Comparison of ENCODE assay signal across 9 mouse cellular contexts in genomic region chr6:83267616-83268015, GRCm38 (mm10). TPM values are rescaled to one million over a fixed set of nuclear protein-coding genes. Genes with fewer than 3 reads are reported as not detected.
A peak's percentile ranks its signal among the peaks of the same experiment; 100 is the strongest.
DNase-seq lines count a peak whose midpoint lies in the region; ATAC-seq lines count a peak whose summit lies in the region.
"Had no signal": no experiment of that assay in that cellular context is flagged by ENCODE, and none has a peak within 500 bp of the region (broad histone marks: within the 10 kb centered on the region; RNA-seq: fewer than 3 reads in every experiment).

No protein-coding gene starts in this region.

- no peak overlapping the region for H3K27ac ChIP-seq in heart, embryonic 11.5 days (ENCODE audit: low read depth, low read length)
- H3K27ac ChIP-seq in forebrain, embryonic 13.5 days = peak overlapping the region; percentile 72
- peak overlapping the region; percentile 63; the same call in 1 of the 2 replicates for H3K27ac ChIP-seq in limb, embryonic 15.5 days

- intact Hi-C loops in left cerebral cortex, postnatal 36 days (cut with DNase I) = no loop called here

- no peak overlapping the region; the same call in 1 of the 2 replicates for H3K4me3 ChIP-seq in heart, embryonic 11.5 days (ENCODE audit: low read depth, low read length)
- peak overlapping the region; percentile 39 for H3K4me3 ChIP-seq in forebrain, embryonic 13.5 days
- peak overlapping the region; percentile 50 for H3K4me3 ChIP-seq in limb, embryonic 15.5 days

- no peaks in the 10 kb centered on the region for H3K9me3 ChIP-seq in heart, embryonic 11.5 days (replicated peaks; ENCODE audit: control insufficient read depth, low read length)
- no peaks in the 10 kb centered on the region for H3K9me3 ChIP-seq in forebrain, embryonic 13.5 days (replicated peaks)
- H3K9me3 ChIP-seq in limb, embryonic 15.5 days = no peaks in the 10 kb centered on the region

- ATAC-seq in heart, embryonic 11.5 days (replicated peaks; ENCODE audit: insufficient number of reproducible peaks, low FRiP score, low TSS enrichment) = no peak
- 0 out of 2 replicates have a peak, but pooled peaks have one; percentile 3 for ATAC-seq in forebrain, embryonic 13.5 days
- no peak for ATAC-seq in limb, embryonic 15.5 days (ENCODE audit: insufficient number of reproducible peaks, low FRiP score, low TSS enrichment, low read depth)

- H3K9ac ChIP-seq in heart, embryonic 11.5 days (ENCODE audit: low read depth, low read length) = 0 out of 2 replicates have a peak overlapping the region, but pooled peaks have one; percentile 34
- peak overlapping the region; percentile 52 for H3K9ac ChIP-seq in forebrain, embryonic 13.5 days
- no peak overlapping the region for H3K9ac ChIP-seq in limb, embryonic 15.5 days

- WGBS in heart, embryonic 11.5 days (ENCODE audit: insufficient replicate concordance) = 64% methylated on average over 4 of the region's 4 CpGs
- WGBS in forebrain, embryonic 13.5 days = 67% methylated on average over 4 of the region's 4 CpGs
- 54% methylated on average over 4 of the region's 4 CpGs for WGBS in limb, embryonic 15.5 days

- no peaks in the 10 kb centered on the region for H3K36me3 ChIP-seq in heart, embryonic 11.5 days (ENCODE audit: control insufficient read depth, insufficient read depth, low read length)
- H3K36me3 ChIP-seq in forebrain, embryonic 13.5 days (ENCODE audit: poor library complexity, severe bottlenecking) = no peaks in the 10 kb centered on the region
- no peaks in the 10 kb centered on the region for H3K36me3 ChIP-seq in limb, embryonic 15.5 days

- no peaks in the 10 kb centered on the region for H3K27me3 ChIP-seq in heart, embryonic 11.5 days (ENCODE audit: control insufficient read depth, insufficient read depth, low read length)
- no peaks in the 10 kb centered on the region for H3K27me3 ChIP-seq in forebrain, embryonic 13.5 days
- no peaks in the 10 kb centered on the region for H3K27me3 ChIP-seq in limb, embryonic 15.5 days

- H3K4me2 ChIP-seq in heart, embryonic 11.5 days = peak overlapping the region; percentile 73
- peak overlapping the region; percentile 50 for H3K4me2 ChIP-seq in forebrain, embryonic 13.5 days
- peak overlapping the region; percentile 49 for H3K4me2 ChIP-seq in limb, embryonic 15.5 days

- no peak for DNase-seq in heart, adult 18-20 months
- DNase-seq in 3T3-L1 (ENCODE audit: low read depth, low spot score) = peak; percentile 10
- no peak for DNase-seq in thymus, postnatal 36 days
- no peak for DNase-seq in thymus, adult 18-20 months
- DNase-seq in left cerebral cortex, postnatal 36 days (ENCODE audit: low spot score in 2 of 2) = no peak

- peaks cover 4% of the 10 kb centered on the region for H3K4me1 ChIP-seq in heart, embryonic 11.5 days (ENCODE audit: control insufficient read depth, insufficient read depth, low read length)
- peaks cover 11% of the 10 kb centered on the region for H3K4me1 ChIP-seq in forebrain, embryonic 13.5 days
- H3K4me1 ChIP-seq in limb, embryonic 15.5 days = peaks cover 7% of the 10 kb centered on the region

RNA-seq across cellular contexts. Expression of gene Slc4a5, which starts 48.0 kb away (rescaled TPM):
- 0.21 and 0.38 TPM in 2 replicates for polyA plus RNA-seq in heart, embryonic 11.5 days (2014; fragmentation: Nextera tagmentation; extraction: Ambion mirVana)
- total RNA-seq in heart, adult 18-20 months (2021) = under 1 TPM in 1 of 2 experiments, not detected in 1; 0.08 TPM
- 0.34 and 0.62 TPM in 2 replicates for polyA plus RNA-seq in forebrain, embryonic 13.5 days (2015; fragmentation: Nextera tagmentation; extraction: Ambion mirVana)
- 0.06 and 0.07 TPM in 2 replicates for polyA plus RNA-seq in limb, embryonic 15.5 days (2015; fragmentation: Nextera tagmentation; extraction: Ambion mirVana)
- total RNA-seq in left cerebral cortex, postnatal 36 days (2021) = under 1 TPM; 0.25 to 0.69 TPM
- total RNA-seq: granulocyte monocyte progenitor cell, adult 5-6 weeks had no signal

RNA-seq across cellular contexts. Expression of gene Mthfd2, which starts 58.1 kb away (rescaled TPM):
- polyA plus RNA-seq in heart, embryonic 11.5 days (2014; fragmentation: Nextera tagmentation; extraction: Ambion mirVana) = 44.5 and 45.4 TPM in 2 replicates
- 1 to 10 TPM; 2.3 to 3.8 TPM for total RNA-seq in heart, adult 18-20 months (2021)
- 29.4 and 32.5 TPM in 2 replicates for polyA plus RNA-seq in forebrain, embryonic 13.5 days (2015; fragmentation: Nextera tagmentation; extraction: Ambion mirVana)
- polyA plus RNA-seq in limb, embryonic 15.5 days (2015; fragmentation: Nextera tagmentation; extraction: Ambion mirVana) = 31.1 and 34.0 TPM in 2 replicates
- total RNA-seq in left cerebral cortex, postnatal 36 days (2021) = 1 to 10 TPM; 4.6 to 6.2 TPM

RNA-seq across cellular contexts. Expression of gene Mob1a, which starts 58.2 kb away (rescaled TPM):
- 42.2 and 49.5 TPM in 2 replicates for polyA plus RNA-seq in heart, embryonic 11.5 days (2014; fragmentation: Nextera tagmentation; extraction: Ambion mirVana)
- 10 to 100 TPM; 23.8 to 26.6 TPM for total RNA-seq in heart, adult 18-20 months (2021)
- 35.7 and 39.3 TPM in 2 replicates for polyA plus RNA-seq in forebrain, embryonic 13.5 days (2015; fragmentation: Nextera tagmentation; extraction: Ambion mirVana)
- 67.8 and 68.7 TPM in 2 replicates for polyA plus RNA-seq in limb, embryonic 15.5 days (2015; fragmentation: Nextera tagmentation; extraction: Ambion mirVana)
- 10 to 100 TPM; 19.0 to 20.8 TPM for total RNA-seq in left cerebral cortex, postnatal 36 days (2021)
